Mouse (Mus musculus) kidney, adult 2 months (tissue): Measurements from ENCODE around the gene Gramd1c. TPM values are rescaled to one million over a fixed set of nuclear protein-coding genes. Genes with fewer than 3 reads are reported as not detected.

Experiments used
- DNase-seq: peaks from one replicate; pipeline ENCODE4 v3.0.0; 2021
- H3K27ac ChIP-seq: fragments of 200-500 bp; 2 replicates; pipeline ENCODE4 v1.5.1; 2012; ENCODE audit warnings: low read depth, low read length, control low read depth, inconsistent platforms; ENCODE audit not compliant: insufficient read depth
- H3K27me3 ChIP-seq: fragments of 200-500 bp; replicated peaks from 2 replicates; pipeline ENCODE4 v1.6.1; 2012; ENCODE audit warnings: mild to moderate bottlenecking, moderate library complexity, low read length, inconsistent platforms; ENCODE audit not compliant: control insufficient read depth, insufficient read depth
- H3K36me3 ChIP-seq: fragments of 200-500 bp; 2 replicates; pipeline ENCODE4 v1.6.1; 2012; ENCODE audit warnings: mild to moderate bottlenecking, moderate library complexity, low read length, inconsistent platforms; ENCODE audit not compliant: control insufficient read depth, insufficient read depth
- H3K4me1 ChIP-seq: fragments of 200-500 bp; 2 replicates; pipeline ENCODE4 v1.6.1; 2011; ENCODE audit warnings: low read length; ENCODE audit not compliant: control insufficient read depth, insufficient read depth
- H3K4me3 ChIP-seq: fragments of 200-500 bp; 2 replicates; pipeline ENCODE4 v1.5.1; 2011; ENCODE audit warnings: mild to moderate bottlenecking, low read depth, low read length, control low read depth; ENCODE audit not compliant: insufficient read depth
- CTCF ChIP-seq: fragments of 200-500 bp; conservative IDR thresholded peaks from 2 replicates; pipeline ENCODE4 v1.5.1; 2011; ENCODE audit warnings: low read depth, mild to moderate bottlenecking, control low read depth, low read length, moderate library complexity, mixed read lengths; ENCODE audit not compliant: insufficient read depth, insufficient read length
- POLR2A ChIP-seq: fragments of 200-500 bp; IDR thresholded peaks from one replicate; pipeline ENCODE4 v1.6.1; 2011; ENCODE audit warnings: low read depth, low read length, control low read depth
- WGBS: fragments of 180-500 bp; shearing (Covaris S2); methylation state at CpG from one replicate; pipeline ENCODE4 v1.1.7; 2018; 5-methylcytosine and 5-hydroxymethylcytosine counted together
- polyA plus RNA-seq: library from polyadenylated mRNA; depleted of rRNA; stranded (reverse); fragments of >200 nt; gene quantifications from 2 replicates; pipeline ENCODE4 v1.2.3, GENCODE M21; 2012

The Gramd1c gene
- polyA plus RNA-seq, 1 experiment = 1.3 TPM

- 87% methylated on average over 11 of the region's 11 CpGs for WGBS
- TF ChIP-seq CTCF = no peak
- TF ChIP-seq POLR2A = no peak
- DNase-seq = no peak
- no peaks in the 10 kb centered on the region for H3K27me3 ChIP-seq
- no peak overlapping the region for H3K4me3 ChIP-seq
- no peak overlapping the region for H3K27ac ChIP-seq
- no peaks in the 10 kb centered on the region for H3K4me1 ChIP-seq
- no peaks in the 10 kb centered on the region for H3K36me3 ChIP-seq
These were observed 90.0 kb downstream of the Gramd1c start for GRCm38 (mm10) chr16:43973147-43973546.

GRCm38 (mm10) chr16:43972391-43972790, 90.8 kb downstream of the Gramd1c start:
- 96% methylated on average over 2 of the region's 2 CpGs for WGBS
- TF ChIP-seq POLR2A (no peak), CTCF (no peak)

GRCm38 (mm10) chr16:43971741-43972140, 91.4 kb downstream of the Gramd1c start:
- TF ChIP-seq CTCF (no peak), POLR2A (no peak)
- no peaks in the 10 kb centered on the region for H3K27me3 ChIP-seq
- no peak overlapping the region for H3K27ac ChIP-seq
- no peaks in the 10 kb centered on the region for H3K36me3 ChIP-seq
- WGBS = 95% methylated on average over 9 of the region's 9 CpGs
- no peak overlapping the region for H3K4me3 ChIP-seq
- no peak for DNase-seq
- no peaks in the 10 kb centered on the region for H3K4me1 ChIP-seq

More at GRCm38 (mm10) chr16:43972391-43972790, 90.8 kb downstream of the Gramd1c start:
- Histone ChIP-seq H3K27ac (no peak overlapping the region), H3K27me3 (no peaks in the 10 kb centered on the region), H3K36me3 (no peaks in the 10 kb centered on the region), H3K4me1 (no peaks in the 10 kb centered on the region), H3K4me3 (no peak overlapping the region)
- no peak for DNase-seq

- Histone ChIP-seq H3K27ac (no peak overlapping the region), H3K4me3 (no peak overlapping the region), H3K36me3 (no peaks in the 10 kb centered on the region), H3K4me1 (no peaks in the 10 kb centered on the region), H3K27me3 (no peaks in the 10 kb centered on the region)
- DNase-seq = no peak
- TF ChIP-seq POLR2A (no peak), CTCF (no peak)
- WGBS = 93% methylated on average over 11 of the region's 11 CpGs
These were observed 92.0 kb downstream of the Gramd1c start for GRCm38 (mm10) chr16:43971189-43971588.

GRCm38 (mm10) chr16:43970426-43970825, 92.7 kb downstream of the Gramd1c start:
- Histone ChIP-seq H3K4me1 (no peaks in the 10 kb centered on the region), H3K4me3 (no peak overlapping the region), H3K36me3 (no peaks in the 10 kb centered on the region), H3K27ac (no peak overlapping the region), H3K27me3 (no peaks in the 10 kb centered on the region)
- no peak for TF ChIP-seq POLR2A
- TF ChIP-seq CTCF = no peak
- no peak for DNase-seq
- 85% methylated on average over 3 of the region's 3 CpGs for WGBS

- 85% methylated on average over 13 of the region's 13 CpGs for WGBS
- Histone ChIP-seq H3K27ac (no peak overlapping the region), H3K4me1 (no peaks in the 10 kb centered on the region), H3K4me3 (no peak overlapping the region), H3K36me3 (no peaks in the 10 kb centered on the region), H3K27me3 (no peaks in the 10 kb centered on the region)
- no peak for TF ChIP-seq CTCF
- no peak for TF ChIP-seq POLR2A
- peak; percentile 7 for DNase-seq
These were observed 97.3 kb downstream of the Gramd1c start for GRCm38 (mm10) chr16:43965781-43966389.

GRCm38 (mm10) chr16:43963780-43964179, 99.4 kb downstream of the Gramd1c start:
- no peak for TF ChIP-seq CTCF
- no peak for TF ChIP-seq POLR2A

More at GRCm38 (mm10) chr16:43963780-43964179, 99.4 kb downstream of the Gramd1c start:
- H3K36me3 ChIP-seq = no peaks in the 10 kb centered on the region
- no peaks in the 10 kb centered on the region for H3K27me3 ChIP-seq
- DNase-seq = no peak
- no peak overlapping the region for H3K27ac ChIP-seq
- H3K4me3 ChIP-seq = no peak overlapping the region
- 91% methylated on average over 3 of the region's 3 CpGs for WGBS
- no peaks in the 10 kb centered on the region for H3K4me1 ChIP-seq
